Mouse (Mus musculus): ENCODE results near the gene Mars.

Gene Mars

DNA sequence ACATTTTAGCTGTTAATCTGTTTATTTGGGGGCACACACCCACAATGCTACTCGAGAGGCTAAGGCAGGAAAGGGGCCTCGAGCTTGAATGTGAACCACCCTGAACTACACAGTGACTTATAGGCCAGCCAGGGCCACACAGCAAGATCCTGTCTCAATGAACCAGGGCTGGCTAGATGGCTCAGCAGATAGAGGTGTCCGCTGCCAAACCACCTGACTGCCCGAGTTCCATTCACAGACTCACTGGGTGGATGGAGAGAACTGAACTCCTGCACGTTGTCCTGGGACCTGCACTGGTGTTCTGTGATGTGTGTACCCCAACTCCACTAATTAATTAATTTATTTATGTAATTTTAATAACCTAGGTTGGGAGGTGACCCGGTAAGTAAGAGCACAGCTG is 53.8 kb downstream of the Mars start:
- no peak for DNase-seq

DNA sequence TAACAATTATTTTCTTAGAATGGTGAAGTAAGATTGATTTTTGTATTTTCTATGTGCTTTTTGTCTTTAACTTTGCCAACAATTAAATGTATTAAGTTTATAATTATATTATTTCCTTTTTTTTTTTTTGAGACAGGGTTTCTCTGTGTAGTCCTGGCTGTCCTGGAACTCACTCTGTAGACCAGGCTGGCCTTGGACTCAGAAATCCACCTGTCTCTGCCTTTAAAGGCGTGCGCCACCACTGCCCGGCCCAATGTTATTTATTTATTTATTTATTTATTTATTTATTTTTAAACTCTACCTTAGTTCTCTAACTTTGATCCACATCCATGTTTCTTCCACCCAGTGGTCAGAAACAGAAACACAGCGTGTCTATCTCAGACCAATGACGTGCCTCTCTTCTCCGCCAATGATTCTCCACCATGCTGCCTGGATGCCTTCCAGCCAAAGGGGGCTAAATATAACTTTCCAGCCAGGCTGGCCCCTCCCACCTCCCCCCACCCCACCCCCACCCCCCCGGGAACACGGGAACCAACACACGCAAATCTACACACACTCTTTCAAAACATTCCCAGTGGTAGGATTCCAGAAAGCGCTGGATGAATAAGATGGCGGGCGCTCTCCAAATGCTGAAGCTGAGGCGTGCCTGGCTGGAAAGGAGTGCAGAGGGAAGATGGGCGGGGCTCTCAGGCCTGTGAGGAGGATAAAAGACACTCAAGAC is 55.8 kb downstream of the Mars start:
- no peak for DNase-seq

DNA sequence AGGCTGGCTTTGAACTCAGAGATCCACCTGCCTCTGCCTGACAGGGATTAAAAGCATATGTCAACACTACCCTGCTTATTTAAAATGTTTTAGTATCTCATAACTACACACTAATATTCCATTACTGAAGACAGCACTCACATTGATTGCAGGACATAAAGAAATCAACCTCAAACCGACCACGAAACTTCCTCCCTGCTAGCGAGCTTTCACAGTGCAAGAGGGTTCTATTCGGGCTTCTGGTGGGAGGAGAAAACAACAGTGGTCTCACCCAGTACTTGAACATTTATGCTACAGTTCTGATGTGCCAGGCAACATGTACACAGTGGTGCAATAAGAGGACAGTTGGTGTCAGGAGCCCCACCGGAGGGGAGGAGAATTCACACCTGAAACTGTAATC is 60.8 kb downstream of the Mars start:
- no peak for DNase-seq
